Mouse (Mus musculus) ES-E14 (cell line): ENCODE results near the gene Frs3.

Source experiments
- ZC3H11A ChIP-seq: IDR thresholded peaks from 2 replicates; pipeline ENCODE4 v1.6.1; 2012; ENCODE audit warnings: low read depth, mild to moderate bottlenecking, inconsistent platforms, low read length, borderline replicate concordance
- ZNF384 ChIP-seq: IDR thresholded peaks from 2 replicates; pipeline ENCODE4 v1.6.1; 2012; ENCODE audit warnings: low read depth, low read length, inconsistent platforms

GRCm38 (mm10) chr17:47750101-47750500 is 61.3 kb downstream of the Frs3 start:
- TF ChIP-seq ZNF384 (no peak), ZC3H11A (no peak)
